Mouse (Mus musculus): Measurements from ENCODE around the gene Rnf187.
"Not testable (repeated sequence)": the region's sequence is repeated elsewhere in the genome, so short reads cannot be mapped to it uniquely, and the experiment has no call there.

Gene Rnf187

DNA sequence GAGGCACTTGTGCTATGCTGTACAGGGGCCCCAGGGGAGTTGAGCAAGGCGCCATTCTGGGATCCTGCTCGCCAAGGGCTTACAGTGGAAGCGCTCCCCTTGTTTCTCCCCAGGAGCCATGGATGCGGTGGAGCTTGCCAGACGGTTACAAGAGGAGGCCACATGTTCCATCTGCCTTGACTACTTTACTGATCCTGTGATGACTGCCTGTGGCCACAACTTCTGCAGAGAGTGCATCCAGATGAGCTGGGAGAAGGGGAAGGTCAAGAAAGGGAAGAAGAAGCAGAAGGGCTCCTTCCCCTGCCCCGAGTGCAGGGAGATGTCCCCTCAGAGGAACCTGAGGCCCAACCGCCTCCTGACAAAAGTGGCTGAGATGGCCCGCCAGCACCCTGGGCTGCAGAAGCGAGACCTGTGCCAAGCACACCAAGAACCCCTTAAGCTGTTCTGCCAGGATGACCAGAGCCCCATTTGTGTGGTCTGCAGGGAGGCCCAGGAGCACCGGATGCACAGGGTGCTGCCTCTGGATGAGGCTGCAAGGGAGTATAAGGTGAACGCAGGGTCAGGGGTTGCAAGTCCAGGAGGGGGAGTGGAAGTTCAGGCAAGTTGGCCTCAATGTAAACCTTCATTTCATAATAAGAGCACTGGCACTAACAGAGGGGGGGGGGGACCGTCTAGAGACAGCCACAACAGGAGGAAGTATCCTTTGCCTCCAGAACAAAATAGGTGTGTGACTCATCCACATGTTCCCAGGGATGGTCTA lies 26.5 kb upstream of the Rnf187 start:
- no peak for DNase-seq

DNA sequence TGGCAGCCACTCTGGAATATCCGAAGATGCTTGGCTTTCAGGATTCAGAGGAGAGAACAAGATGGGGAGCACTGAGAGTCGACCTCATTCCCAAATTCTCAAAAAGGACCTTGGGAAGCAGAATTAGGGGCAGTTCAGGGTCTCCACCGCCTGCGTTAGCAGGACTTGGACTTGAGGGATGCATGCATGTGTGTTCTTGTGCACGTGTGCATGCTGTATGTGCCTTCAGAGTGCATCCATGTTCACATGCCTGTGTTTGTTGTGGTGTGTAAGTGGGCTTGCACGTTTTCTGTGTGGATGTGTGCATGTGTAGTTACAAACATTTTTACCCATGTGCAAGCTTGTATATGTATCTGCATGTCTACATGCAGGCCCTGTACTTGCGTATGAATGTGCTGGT lies 25.5 kb upstream of the Rnf187 start:
- DNase-seq: no peak

DNA sequence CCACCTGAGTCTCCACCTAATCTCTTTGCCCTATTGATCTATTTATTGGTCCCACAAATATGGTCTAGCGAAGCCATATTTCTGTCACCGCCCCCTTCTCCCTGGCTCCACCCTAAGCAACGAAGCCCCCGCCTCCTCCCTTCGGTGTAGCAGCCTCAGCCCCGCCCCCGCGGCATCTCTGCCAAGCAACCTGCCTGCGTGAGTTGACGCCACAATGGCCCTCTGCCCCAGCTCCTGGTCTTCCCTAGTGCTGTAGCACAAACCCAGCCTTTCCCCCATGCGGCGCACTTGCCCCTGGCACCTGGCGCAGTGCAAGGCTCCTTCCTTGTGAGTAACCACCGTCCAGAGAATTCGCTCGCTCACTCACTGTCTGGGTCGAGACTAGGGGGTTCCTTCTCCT lies 24.8 kb upstream of the Rnf187 start:
- DNase-seq: peak; percentile 59

DNA sequence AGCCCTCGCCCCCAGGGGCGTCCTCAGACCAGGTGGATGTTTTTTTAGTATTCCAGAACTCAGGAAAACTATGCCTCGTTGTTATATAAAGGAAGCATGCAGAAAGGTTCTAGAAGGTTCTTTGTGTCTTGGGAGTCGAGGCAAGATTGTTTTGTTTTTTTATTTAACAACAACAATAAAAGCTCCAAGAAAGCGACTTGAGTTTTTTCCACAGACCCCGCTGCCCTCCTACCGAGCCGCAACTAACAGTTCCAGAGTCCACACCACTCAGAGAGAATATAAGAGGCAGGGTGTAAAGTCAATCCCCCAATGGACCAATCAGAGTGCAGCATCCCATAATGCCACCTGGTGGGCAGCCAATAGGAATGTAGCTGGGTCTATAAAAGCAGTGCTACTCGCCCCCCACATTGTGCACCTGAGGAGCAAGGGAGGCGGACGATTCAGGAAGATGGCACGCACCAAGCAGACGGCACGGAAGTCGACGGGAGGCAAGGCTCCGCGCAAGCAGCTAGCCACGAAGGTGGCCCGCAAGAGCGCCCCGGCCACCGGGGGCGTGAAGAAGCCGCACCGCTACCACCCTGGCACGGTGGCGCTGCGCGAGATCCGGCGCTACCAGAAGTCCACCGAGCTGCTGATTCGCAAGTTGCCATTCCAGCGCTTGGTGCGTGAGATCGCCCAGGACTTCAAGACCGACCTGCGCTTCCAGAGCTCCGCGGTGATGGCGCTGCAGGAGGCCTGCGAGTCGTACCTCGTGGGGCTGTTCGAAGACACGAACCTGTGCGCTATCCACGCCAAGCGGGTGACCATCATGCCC lies 22.9 kb upstream of the Rnf187 start:
- DNase-seq: no peak

DNA sequence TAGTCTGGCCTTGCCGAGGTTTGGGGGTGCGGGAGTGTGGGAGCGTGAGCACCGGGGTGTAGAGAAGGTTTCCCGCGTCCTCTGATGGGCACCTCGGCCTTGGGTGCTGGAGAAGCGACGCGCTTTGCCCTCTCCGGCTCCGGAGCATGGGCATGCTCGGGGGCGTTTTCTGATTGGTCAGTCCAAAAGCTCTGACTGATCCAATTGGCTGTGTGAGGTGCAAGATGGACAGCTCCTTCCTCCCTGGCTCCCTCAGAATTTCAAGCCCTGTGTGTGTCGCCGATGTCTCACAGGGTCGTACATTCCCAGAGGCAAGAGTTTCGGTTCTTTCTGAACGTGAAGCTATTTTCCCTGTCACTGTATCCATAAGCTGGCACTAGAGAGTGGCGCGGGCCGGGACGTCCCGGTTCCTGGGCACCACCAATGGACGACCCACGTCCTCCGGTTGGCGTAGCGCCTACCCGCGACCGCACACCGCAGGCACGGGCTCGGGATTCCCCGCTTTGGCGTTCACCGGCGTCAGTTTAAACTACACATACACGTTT lies 21.3 kb upstream of the Rnf187 start:
- DNase-seq: peak; percentile 80

DNA sequence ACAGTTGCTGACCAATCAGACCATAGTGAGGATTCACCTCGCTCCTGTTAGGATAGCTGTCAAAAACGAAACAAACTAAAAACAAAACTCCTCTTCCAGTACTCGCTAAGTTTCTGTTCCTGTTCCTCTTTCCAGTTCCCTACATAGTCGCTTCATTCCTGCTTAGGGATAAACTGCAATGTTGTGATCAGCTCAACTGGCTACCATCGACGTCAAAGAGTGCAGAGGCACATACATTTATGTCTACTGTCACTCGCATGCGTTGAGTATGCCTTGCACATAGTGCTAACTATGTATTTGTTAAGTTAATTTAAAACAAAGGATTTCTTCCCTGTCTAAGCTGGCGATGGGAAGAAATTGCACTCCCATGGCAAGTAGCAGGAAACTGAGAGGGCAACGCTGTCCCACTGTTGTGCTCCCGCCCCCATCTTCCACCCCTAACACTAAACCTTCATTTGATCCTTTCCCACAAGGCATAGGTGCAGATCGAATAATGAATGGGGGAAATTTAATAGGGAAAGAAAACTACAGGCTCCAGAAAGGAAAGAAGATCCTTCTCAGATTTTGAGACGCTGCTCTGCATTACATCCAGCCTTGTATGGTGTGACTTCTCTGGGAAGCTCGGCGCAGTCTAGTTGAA lies 20.6 kb upstream of the Rnf187 start:
- no peak for DNase-seq

DNA sequence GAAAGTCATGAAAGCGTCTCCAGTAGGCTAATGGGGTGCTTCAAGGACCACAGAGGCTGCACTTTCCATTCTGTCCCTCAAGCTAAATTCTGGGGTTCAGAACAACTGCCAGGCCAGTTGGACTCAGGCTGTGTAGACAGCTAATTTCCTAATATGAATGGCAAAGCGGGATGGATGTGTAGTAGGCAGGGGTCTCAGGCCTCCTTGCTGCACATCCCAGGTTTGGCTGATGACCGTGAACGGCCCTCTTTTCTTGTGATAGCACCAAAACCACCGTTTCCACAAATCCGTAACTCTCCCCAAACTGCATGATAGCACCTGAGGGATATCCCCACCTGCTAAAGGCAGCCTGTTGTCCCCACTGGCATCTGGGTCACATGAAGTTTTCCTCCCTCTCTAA lies 19.8 kb upstream of the Rnf187 start:
- DNase-seq: no peak

DNA sequence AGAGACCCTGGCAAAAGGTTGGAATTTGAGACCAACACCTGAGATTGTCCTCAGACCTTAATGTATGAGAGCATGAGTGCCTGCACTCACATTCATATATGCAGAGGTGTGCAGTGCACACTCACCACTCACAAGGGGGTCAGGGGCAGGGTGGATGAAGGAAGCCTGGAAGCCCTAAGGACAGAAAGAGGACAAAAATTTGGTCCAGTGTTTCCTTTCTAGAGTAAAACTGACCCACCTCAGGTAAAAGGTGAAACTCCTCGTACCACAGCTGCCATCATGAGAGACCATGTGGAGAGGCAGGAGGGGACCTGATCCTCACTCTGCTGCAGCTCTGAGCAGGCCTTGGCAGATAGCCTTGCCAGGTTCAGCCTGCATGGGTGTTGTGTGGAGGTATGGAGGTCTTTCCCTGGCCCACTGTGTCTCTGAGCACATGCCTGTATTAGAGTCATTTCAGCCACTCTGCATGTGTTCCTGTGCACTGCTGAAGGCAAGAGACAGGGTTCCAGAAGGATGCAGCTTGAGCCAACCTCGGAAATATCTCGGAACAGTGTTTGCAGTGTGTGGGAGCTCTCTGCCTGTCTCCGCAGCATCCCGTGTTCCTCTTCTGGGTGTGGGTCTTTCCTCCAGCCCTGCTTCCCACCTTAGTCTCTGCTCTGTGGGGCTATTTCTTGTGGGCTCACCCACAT lies 18.7 kb upstream of the Rnf187 start:
- DNase-seq: no peak

DNA sequence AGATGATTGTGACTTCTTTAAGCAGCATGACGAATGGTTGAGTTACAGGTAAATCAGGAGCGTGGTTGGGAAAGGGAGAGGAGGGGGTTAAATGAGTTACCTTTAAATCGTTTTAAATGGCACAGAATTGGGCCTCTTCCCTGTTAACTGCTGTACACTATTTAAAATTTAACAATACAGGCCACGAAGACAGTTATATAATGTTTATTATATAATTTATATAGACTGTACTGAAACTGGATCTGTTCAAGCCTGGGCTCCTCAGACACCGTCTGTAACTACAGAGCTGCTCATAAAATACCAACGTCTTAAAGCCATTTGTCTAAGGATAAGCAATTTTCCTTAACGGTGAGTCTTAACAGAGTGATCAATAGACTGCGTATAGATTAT lies 17.1 kb upstream of the Rnf187 start:
- DNase-seq: no peak

DNA sequence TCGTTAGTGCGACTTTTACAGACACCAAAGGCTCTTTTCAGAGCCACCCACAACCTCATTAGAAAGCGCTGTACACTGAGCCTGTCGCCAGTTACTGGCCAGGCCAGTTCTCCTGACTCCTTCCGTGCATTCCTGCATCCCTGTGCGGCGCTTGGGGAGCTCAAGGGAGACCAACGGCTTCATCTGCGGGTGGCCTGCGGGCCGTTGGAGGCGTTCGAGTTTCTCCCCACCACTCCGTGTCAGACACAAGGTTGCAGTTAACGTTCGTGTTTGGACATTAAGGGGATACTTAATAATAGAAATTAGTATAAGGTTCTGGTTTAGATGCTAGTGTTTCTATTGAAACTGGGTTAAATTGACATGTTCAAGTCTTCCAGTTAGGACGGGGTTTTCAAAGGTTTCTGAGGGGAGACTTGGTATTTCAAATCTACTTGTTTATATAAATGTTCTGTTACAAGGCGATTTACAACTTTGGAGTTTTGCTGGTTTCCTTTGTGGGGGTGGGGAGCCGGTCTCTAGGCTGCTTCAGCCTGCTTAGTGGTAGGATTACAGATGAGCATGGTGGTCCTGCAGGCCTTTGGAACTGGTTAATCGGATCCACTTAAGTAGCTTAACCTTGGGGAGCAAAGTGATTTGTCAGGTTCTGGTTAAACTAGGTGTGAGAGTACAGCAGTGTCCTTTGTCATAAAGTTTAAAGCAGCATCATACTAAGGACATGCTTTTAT lies 16.6 kb upstream of the Rnf187 start:
- no peak for DNase-seq

DNA sequence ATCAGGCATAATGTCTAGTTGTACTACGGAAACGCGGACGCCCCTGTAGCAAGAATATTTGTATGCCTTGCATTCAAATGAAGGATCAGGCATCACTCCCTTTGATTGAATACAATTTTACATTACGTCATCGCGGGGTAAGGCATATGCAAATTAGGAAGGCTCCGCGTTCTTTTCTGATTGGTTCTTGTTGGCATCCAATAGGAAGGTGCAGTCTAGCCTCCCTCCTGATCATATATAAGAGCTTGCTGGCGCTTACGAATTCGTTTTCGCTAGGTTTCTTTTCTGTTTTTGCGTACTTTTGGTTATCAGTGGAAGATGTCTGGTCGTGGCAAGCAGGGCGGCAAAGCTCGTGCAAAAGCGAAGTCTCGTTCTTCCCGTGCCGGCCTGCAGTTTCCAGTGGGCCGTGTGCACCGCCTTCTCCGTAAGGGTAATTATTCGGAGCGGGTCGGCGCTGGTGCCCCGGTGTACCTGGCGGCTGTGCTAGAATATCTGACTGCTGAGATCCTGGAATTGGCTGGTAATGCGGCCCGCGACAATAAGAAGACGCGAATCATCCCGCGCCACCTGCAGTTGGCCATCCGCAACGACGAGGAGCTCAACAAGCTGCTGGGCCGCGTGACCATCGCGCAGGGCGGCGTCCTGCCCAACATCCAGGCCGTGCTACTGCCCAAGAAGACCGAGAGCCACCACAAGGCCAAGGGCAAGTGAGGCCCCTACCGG lies 15.9 kb upstream of the Rnf187 start, which contains the start of the genes Hist3h2a and Trim17:
Gene Hist3h2a, plus strand, starts transcription at position 266 of the 723 bp plus-strand sequence.
Gene Trim17, plus strand, starts transcription at position 266 of the 723 bp plus-strand sequence.
- peak; percentile 86 for DNase-seq

DNA sequence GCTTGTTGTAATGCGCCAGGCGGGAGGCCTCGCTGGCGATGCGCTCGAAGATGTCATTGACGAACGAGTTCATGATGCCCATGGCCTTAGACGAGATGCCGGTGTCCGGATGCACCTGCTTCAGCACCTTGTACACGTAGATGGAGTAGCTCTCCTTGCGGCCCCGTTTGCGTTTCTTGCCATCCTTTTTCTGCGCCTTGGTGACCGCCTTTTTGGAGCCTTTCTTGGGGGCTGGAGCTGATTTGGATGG lies 15.4 kb upstream of the Rnf187 start:
- DNase-seq: not testable (repeated sequence)

DNA sequence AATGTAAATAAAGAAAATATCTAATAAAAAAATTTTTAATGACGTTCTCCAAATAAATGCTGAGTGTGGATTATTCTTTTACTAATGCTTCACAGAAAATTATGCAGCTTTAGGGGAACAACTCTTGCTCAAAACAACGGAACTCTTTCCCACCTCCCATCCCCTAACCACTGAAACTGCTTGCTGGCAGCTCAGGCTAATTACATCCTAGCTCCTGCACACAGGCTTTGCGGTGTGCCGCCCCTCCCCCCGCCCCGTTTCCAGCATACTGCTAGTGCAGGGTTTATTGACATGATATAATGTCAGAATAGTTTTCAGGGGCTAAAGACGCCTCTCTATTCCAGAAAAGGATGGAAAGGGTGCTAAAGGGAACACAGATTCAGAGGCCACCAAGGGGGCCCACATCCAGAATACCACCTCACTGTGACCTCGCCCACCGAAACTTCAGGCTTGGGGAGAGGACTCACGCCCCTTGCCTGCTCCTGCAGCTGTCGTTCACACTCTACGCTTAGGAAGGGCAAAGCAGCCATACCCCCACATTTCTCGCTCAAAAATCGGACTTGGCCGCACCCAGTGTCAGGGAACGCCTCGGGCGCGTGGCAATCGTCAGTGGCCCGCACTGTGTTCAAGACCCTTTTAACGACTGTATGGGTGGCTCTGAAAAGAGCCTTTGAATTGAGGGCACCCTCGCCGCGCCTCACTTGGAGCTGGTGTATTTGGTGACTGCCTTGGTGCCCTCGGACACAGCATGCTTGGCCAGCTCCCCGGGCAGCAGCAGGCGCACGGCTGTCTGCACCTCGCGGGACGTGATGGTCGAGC lies 14.8 kb upstream of the Rnf187 start:
- DNase-seq: no peak

DNA sequence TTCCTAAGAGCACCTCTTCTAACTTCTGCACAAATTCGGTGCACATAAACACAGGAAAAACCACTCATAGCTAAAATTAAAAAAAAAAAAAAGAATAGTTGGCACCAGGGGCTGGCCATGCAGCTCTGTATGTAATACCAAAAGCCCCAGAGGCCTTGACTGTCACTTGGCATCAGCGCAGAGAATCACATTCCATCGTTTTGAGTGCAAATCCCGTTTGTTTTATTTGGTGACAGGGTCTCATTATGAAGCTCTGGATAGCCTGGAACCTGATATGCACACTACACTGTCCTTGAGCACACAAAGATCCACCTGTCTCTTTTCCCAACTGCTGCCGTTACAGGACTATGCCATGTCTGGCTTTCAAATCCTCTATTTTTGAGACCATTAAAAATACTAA lies 12.5 kb upstream of the Rnf187 start:
- no peak for DNase-seq

DNA sequence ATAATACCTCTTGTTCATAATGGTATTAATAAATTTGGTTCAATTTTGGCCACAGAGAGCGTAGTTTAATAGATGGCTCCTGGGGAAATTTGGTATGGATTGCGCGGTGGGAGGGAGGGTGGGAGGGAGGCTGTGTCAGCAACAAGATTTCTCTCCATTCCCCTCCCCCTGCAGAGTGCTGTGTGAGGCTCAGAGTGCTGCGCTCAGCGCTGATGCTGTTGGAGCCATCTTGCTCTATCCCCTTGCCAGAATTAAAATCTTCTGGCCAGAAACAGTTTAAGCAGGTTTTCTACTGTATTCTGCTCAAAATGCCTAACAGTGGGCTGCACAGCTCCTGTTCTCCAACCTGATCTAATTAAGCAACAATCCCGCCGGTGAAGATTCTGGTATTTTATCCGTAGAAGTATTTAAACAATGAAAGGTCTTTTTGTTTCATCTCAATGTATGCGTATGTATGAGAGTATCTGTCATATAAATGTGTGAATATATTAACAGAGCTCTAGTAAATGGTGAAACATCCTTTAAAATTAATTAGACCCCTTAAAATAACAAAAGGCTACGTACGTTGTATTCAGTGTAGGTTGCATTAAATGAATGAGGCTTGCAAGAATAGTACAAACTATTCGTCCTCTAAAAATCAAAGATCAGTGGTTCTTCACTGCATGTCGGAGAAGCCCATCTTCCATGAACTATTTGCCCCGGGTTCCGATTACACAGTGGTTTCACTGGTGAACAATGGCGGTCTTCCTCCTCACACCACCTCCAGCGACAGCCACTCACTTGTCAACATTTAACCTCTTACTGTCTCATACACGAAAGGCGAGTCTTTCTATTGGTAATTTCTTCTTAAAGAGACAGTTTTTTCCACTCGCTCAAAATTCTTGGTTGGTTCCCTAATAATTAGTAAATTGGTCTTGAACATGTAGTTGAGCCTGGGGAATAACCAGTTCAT lies 11.0 kb upstream of the Rnf187 start:
- DNase-seq: no peak

DNA sequence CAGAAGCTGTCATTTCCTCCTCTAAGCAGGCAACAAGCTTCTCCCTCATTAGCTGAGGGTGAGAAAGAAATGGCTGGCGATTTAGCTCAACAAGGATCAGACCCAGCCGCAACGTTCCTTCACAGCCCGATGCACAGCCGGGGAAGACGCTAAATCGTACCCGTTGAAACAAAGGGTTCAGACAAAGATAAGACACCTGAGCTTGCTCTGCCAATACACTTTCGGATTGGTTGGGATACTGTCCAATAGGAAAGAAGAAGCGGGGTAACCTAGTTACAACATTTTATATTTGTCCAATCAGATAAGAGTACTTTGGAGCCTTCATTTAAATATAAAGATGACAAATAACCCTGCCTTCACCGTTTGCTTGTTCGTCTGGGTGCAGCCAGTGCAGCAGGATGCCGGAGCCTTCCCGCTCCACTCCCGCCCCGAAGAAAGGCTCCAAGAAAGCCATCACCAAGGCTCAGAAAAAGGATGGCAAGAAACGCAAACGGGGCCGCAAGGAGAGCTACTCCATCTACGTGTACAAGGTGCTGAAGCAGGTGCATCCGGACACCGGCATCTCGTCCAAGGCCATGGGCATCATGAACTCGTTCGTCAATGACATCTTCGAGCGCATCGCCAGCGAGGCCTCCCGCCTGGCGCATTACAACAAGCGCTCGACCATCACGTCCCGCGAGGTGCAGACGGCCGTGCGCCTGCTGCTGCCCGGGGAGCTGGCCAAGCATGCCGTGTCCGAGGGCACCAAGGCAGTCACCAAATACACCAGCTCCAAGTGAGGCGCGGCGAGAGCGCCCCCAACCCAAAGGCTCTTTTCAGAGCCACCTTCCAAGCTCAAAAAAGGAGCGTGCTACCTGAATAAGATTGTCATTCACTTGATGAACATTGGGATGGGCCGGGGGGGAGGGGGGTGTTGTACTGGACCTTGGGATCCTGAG lies 10.1 kb upstream of the Rnf187 start, which contains the start of gene Hist3h2ba:
Gene Hist3h2ba, plus strand, starts transcription at position 379 of the 938 bp plus-strand sequence.
- DNase-seq: peak; percentile 69

DNA sequence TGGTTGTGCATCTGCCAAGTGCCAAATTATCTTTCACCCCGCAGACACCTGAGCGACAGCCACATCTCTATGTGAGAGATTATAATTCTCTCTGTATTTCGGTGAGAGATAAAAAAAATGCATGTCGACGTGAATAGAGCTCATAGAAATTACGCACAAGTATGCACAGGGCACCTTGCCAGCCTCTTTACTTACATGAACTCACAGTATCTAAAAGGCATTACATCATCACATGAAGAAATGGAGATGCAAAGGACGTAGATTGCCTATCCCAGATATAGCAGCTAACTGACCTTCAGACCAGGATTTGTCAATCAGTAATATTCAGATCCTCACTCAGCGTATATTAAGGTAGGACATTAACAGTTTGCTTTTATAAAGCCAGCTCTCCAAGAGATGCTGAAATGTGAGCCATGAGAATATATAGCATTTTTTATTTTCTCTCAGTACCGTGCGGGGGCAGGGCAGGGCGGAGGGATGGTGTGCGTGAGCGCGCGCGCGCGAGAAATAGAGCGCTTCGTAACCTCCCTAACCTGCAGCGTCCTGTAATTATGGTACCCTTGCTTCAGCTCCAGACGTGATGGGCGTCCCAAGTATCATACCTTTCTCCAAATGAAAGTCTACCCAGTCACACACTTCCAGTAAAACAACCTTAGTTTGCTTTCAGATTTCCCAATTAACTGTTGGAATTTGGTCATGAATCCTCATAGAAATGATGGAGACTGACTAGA lies 9.2 kb upstream of the Rnf187 start:
- DNase-seq: no peak

DNA sequence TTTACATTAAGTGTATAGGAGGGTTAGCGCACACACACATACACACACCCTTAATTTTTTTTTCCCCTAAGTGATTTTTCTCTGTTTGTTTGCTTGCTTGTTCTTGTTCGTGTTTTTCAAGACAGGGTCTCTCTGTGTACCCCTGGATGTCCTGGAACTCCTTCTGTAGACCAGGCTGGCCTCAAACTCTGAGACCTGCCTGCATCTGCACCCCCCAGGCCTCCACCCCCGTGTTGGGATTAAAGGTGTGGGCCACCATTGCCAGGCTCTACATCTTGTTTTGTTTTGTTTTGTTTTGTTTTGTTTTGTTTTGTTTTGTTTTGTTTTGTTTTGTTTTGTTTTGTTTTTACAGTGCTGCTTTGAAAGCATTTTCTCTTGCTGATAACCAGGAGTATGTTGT lies 8.6 kb upstream of the Rnf187 start:
- no peak for DNase-seq
